Mouse (Mus musculus) WW6 (cell line): ENCODE measurements around the gene Bicdl2.
A peak's percentile ranks its signal among the peaks of the same experiment; 100 is the strongest.

Experiments used
- DNase-seq: peaks from one replicate; pipeline ENCODE4 v3.0.0-alpha.2; 2013; ENCODE audit warnings: low read depth, low spot score

Bicdl2 gene

DNA sequence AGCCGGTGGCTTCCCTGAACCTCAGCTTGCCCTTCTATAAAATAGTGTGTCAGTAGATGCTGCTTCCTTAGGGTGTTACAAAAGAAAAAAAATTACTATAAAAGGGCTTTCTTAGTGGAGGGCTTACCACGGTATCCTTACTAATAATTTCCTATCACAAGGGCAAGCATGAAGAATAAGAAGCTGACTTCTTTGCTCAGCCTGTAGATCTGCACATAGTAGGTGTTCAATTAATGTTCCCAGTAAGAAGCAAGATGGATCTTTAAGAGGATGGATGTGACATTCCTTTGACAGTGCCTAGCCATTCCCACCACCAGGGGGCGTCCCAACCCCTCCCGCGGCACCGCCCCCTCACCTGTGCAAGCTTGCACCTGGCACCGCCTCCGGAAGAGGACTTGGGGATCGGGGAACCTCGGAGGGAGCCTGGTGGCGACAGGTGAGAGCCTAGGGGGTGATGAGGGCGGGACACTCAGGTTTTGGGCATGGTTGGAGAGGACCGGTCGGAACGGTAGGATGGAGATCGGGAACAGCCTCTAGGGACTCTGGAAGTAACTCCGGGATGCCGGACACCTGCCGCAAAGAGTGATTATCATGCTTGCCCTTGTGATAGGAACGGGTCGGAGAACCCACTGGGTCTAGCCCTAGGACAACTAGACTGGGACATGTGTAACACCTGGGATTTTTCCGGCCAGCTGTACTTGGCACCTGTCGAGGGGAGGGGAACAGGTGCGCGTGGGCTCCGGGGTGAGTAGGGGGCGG lies at the start of gene Bicdl2:
Bicdl2 (plus strand) TSS at position 390 of the 759 bp plus-strand sequence.
- no peak for DNase-seq

DNA sequence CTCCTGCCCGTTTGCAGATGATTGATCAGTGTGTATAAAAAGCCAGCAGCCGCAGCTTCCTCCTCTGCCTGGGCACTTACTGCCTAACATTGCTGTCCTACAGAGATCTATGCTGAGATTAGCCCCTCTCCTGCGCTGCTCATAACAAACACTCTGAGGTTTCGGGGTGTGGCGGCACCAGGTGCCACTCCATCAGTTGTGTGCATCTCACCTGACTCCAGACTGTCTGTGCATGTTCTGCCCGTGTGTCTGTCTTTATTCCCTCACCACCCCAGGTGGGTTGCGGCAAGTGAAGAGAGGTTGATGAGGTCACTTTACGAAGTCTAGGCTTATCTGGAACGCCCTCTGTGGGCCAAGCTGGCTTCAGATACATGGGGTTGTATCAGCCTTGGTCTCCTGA lies 43.2 kb upstream of the Bicdl2 start:
- DNase-seq: no peak

DNA sequence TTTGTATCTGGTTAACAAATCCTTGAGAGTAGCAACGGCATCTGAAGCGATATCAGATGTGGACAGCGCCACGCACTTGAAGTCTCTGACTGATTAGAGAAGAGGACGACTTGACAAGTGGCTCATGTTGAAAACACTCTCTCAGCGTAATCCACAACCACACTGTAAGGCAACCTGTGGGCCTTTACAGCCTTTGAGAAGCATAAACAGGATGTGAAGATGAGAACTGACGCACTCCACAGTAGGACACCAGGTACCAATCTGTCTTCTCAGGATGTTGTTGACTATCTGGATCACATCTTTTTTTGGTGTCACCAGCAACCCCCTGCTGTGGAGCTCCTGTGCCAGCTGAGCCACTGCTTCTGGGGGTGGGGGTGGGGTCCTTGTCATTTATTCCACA lies 40.0 kb upstream of the Bicdl2 start:
- no peak for DNase-seq

DNA sequence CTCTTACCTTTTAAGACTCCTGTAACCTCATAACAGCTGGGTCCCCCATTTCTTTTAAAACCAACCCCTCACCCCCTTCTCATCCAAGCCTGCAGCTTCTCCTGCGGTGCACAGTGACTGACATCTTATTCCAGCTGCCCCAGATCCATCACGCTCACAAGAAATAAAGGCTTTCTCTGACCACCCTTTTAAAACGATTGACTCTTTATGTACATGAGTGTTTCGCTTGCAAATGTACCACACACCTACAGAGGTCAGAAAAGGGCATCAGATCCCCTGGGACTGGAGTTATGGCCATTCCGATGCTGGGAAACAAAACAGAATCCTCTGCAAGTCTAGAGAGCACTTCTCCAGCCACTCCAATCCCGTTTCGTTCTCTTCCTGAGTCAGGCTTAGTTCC lies 32.5 kb upstream of the Bicdl2 start:
- no peak for DNase-seq

DNA sequence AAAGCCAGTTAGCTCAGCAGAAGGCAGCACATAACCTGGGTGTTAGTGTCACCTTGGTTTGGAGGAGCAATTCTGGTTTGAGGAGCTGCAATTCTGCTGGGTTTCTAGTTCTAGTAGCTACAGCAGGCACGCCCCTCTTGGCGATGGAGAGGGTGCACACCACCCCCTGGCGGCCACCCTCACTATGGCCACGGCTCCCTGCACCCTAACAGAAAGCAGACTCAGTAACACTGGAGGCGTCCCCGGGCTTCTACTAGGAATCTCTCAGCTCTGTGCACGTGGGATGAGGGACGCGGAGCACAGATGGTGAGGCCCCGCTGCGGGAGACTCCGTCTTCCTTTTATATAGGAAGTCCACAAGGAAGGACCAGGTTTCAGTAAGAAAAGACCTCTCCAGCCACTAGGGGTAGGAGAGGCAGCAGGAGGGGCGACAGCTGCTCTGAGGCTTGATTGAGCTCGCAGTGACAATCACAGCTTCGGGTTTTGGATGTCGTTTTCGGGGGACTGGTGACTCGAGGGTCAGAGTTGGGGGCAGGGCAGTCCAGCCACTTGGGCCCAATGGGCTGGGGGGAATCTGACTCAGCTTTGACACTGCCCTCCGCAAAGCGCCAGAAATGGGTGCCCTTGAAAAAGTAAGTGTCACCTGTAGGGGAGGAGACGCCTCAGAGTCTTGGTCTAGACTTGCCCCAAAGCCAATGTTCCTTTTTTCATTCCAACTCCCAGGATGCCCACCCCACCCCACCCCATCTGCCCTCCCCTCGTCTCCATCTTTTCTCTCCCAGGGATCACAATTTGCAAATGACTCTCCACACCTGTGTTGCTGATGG lies 29.9 kb upstream of the Bicdl2 start:
- peak; percentile 74 for DNase-seq

DNA sequence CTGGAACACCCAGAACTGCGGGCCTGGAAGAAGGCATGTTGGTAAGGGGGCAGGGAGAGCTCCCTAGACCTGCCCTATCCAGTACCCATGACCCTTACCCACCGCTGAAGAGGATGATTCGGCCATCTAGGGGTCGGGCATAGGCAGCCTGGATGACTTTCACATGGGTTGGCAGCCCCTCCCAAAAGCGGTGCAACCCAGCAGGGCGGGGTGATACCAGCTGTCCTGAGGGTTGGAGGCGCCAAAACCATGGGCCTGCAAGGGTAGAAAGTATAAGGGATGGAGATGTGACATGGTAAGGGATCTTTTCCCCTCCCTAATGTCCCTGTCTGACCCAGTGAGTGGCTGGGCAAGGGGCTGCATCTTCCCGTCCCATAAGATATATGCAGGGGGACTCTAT lies 29.1 kb upstream of the Bicdl2 start:
- no peak for DNase-seq

DNA sequence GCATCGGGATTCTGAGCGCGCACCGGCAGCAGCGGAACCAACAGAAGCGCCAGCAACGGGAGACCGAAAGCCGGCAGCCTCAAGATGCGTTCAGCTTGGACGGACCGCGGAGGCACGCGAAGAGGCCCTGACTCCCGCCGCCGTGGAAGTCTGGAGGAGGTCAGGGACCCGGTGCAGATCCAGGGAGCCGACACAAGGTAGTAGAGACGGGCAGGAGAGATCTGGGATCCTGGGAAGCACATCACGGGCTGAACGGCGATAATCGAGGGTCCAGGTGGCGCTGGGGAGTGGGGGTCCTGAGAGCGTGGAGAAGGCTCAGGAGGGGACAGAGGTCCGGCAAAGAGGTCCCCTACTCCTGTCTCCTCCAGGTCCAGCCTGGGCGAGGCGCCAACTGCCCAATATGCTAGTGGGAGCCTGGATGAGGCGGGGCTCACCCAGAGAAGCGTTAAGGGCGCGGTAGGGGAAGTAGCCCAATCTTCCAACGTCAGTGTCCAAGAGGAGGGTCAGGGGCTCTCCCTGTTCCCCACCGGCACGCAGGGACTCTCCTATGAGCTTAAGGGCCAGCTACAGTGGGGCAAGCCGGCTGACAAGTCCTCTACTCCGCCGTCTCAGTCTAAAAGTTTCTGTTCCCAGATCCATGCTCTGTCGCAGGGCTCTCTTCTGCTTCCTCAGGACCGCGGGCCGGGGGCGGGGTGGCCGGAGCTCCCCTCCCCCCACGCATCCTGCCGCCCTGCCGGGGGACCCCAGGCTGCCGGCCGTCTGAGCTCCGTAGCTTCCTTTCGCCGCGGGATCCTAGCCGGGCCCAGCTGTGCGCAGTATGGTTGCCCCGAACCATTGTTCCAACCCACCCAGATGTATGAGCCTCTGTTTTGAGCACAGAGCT lies 15.5 kb upstream of the Bicdl2 start, which contains the start of gene Mmp25:
Mmp25 (minus strand) TSS at position 665 of the 883 bp plus-strand sequence.
- no peak for DNase-seq

DNA sequence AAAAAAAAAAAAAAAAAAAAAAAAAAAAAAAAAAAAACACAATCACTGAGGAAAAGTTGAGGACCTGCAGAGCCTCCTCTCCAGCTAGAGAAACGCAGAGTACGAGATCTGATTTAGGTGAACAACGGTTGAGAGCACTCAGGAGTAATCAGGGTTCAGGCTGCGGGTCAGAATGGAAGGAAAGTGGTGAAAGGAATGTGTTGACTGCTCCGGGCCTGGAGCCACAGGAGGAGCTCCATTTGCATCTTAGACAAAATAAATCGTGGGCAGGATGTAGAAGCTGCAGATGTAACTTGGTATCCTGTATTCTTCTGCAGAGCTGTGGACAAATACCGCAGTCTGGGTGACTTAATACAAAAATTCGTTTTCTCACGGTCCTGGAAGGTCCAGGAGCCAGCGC lies 14.4 kb upstream of the Bicdl2 start:
- no peak for DNase-seq

DNA sequence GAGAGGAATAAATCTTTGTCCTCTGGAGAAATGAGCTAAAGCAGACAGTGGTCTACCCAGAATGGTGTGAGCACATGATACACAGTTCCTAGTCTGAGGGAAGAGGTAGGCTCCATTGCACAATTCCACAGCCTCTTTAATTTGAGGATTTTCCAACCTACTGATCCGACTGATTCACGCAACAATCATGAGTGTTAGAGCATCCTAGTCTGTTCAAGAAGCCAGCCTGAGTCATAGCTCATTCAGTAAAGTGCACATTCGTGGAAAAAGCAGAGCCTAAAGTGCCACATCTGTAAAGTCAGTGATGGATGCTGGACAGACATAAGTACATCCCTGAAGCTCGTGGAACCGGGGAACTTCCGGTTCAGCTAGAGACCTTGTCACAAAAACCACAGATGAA lies 8.9 kb upstream of the Bicdl2 start:
- DNase-seq: no peak

DNA sequence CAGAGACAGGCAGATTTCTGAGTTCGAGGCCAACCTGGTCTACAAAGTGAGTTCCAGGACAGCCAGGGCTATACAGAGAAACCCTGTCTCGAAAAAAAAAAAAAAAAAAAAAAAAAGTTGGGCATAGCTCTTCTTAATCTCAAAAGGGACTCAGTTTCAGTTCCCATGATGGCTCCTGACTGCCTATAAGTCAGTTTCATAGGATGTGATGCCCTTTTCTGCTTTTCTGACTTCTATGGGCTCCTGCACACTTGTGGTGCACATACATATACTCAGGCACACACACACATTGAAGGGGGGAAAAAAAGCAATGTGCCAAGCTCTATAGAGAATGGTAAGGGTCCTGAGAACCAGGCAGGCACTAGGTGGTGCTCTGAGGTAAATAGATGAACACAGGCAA lies 7.0 kb upstream of the Bicdl2 start:
- DNase-seq: no peak

DNA sequence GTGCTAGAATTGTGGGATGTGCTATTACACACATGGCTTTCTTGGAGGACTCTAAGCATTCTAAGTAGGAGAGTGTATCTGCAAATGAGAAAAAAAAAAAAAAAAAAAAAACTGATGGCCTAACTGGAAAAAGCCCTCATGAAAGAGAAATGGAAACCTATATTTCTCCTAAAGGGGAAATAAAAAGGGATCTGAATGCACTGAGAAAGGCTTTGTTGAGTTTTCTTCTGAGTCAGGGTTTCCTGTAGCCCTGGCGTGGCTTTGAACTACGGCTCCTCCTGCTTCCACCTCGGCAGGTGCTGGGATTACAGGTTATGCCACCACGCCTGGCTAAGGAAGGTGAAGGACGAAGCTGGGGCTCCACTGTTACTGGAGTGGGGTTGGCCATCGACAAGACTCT lies 6.3 kb upstream of the Bicdl2 start:
- DNase-seq: no peak

DNA sequence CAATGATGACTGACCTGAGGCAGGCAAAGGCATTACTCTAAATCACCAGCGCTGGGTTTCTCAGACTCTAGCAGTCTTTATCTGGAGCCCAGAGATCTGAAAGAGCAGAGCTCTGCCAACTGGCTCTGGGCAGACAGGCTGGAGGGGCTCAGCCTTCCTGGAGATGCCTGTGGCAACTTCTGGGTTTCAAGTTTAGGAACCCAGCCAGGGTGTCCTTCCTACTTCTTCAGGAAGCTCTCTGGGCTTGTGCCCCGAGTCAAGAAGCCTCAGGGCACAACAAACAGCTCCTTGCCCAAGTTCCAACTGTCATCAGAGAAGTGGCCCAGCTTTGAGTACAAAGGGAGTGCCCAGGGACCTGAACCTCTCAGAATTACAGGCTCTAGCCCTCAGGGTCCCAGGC lies 5.9 kb upstream of the Bicdl2 start:
- DNase-seq: no peak

DNA sequence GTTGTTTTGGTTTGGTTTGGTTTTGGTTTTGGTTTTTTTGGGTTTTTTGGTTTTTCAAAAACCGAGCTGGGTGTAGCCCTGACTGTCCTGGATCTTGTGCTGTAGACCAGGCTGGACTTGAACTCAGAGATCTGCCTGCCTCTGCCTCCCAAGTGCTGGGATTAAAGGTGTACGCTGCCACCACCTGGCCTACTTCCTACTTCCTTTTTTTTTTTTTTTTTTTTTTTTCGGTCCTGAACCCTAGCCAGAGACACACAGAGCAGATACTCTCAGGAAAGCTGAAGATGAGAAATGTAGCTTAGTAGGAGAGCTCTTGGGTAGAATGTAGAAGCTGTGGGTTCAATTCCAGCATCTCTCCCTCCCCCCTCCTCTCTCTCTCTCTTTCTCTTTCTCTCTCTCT lies 1.9 kb upstream of the Bicdl2 start:
- DNase-seq: no peak

DNA sequence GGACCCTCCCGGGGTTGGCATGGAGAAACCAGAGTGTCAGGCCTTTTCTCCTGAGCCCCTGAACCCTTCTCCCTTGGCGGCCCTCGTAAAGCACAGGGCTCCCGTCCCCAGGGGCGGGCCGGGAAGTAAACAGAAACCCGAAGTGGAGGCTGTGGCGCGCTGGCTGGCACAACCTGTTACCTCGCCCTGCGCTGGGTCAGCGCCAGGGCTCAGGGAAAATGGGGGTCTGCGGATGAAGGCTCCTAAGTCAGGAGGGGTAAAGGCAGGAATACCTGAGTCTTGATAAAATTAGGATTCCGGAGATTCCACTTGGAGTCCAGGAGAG lies 532 bp downstream of the Bicdl2 start:
- DNase-seq: no peak

DNA sequence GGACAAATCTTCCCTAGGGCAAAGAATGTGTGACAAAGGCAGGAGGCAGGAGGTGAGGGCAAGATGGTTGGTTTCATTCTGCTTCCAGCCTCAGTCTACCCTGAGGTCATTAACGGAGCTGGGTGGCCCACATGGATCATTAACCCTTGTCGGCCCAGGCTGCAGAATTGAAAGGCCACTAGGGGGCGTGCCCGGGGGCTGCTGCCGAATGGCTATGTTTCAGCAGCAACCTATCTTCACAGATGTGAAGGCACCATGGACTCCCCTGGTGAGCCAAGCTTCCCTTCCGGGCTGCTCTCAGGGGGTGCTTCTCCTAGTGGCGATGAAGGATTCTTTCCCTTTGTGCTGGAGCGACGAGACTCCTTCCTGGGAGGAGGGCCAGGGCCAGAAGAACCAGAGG lies 1.2 kb downstream of the Bicdl2 start:
- no peak for DNase-seq

DNA sequence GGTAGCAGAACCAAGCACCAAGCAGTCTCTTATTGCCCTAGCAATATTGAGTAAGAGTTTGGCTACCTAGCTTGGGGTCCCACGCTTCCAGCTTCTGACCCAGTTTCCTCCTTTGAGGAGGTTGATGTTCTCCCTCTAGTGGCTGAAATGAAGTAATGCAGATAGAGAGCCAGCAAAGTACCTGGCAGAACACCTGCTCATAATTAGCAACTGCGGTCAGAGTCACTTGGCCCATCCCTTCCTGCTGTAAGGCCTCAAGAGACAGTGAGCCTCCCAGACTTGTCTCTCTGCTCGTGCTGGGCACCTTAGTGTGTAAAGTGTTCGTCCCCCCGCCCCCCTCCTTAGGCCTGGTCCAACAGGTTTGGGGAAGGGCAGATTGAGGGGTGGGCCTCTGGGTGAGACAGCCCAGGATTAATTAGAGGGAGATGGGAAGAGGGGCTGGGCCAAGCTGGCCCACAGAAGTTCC lies 4.3 kb downstream of the Bicdl2 start:
- DNase-seq: no peak

DNA sequence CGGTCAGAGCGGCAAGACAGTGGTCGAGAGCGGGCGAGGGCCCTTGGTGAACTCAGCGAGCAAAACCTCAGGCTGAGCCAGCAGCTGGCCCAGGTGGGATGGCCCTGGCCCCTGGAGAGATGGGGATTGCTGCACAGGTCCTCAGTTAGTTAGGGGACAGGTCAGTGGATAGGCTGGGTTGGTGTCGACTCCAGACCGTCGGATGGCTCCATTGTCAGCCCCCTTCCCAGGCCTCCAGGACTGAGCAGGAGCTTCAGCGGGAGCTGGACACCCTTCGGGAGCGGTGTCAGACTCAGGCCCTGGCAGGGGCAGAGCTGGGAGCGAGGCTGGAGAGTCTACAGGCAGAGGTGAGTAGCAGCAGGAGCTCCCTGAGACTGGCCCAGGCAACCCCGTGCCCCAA lies 5.2 kb downstream of the Bicdl2 start:
- no peak for DNase-seq

DNA sequence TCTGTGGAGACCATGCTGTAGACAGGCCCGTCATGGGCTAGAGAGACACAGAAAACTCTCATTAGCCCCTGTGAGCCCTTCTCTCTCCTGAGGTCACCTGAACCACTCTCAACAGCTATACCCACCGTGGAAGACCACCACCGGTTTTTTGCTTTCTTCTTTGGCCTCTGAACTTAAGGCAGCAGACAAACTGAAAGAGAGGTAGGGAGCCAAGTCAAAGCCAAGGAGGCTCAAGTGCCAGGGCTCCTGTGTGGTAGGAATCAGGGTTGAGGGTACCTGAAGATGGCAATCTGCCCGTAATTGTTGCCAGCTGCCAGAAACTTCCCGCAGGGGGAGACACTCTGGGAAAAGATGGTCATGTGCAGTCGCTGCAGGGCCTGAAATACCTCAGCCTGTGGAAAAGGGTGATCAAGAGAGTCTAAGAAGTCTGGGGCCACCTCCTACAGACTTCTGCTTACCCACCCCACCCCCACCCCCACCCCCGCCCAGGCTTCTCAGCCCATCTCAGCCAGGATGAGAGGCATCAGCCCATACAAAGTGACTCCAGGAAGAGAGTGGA lies 10.3 kb downstream of the Bicdl2 start:
- DNase-seq: no peak

DNA sequence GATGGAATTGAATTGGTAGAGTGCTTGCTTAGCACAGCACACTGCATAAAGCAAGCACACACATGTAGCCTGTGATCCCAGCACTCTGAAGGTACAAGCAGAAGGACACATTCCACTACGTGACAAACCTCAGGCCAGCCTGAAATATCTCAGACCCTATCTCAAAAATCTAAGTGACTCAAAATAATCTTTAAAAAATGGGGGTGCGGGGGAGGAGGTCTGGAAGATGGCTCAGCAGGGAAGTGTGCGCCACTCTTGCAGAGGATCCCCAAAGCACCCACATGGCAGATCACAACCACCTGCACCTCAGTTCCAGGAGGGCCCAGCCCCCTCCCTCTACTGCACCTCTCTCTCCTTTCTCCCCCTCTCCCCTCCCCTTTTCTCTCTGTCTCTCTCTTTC lies 11.2 kb downstream of the Bicdl2 start:
- DNase-seq: no peak

DNA sequence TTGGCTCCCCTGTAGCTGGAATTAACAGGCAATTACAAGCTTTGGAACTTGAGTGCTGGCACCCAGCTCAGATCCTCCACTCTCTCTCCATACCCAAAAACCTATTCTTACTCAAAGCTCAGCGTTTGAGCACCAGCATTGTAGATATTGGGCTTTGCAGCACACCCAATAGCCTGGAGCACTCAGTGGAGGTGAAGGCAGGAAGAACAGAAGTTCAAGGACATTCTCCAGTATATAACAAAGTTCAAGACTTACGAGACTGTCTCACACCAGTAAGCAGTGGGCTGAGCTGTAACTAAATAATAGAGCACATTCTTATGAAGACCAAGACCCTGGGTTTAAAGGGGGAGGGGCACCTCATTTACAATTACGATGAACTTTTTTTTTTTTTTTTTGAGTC lies 12.5 kb downstream of the Bicdl2 start:
- DNase-seq: no peak

DNA sequence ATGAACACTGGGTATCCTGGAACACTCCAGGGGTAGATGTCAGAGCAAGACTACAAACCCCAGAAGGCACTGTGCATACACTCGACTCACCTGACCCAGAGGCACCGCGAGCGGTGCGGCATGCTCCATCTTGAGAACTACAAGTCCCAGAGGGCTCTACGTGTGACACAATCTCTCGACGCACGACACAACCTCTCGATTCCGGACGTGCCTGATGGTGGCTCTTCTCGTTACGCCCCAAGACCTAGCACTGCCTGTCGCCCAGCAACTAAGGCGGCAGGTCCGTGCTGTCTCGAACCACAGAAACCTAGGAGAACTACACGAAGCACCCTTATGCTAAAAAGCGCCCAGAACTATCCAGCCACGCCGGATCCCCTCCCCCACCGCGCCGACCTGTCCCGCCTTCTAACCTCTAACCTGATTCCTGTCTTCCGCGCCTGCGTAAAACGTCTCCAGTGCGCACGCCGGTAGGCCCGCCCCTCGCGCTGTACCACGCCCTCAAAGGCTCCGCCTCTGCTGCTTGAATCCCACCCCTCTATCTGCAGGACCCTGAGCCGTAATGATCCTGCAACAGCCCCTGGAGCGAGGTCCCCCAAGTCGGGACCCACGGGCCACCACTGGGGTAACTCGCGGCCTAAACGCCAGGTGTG lies 13.2 kb downstream of the Bicdl2 start, which contains the start of the genes Hcfc1r1 and Thoc6:
Hcfc1r1 (plus strand) TSS at position 173 of the 650 bp plus-strand sequence.
Thoc6 (minus strand) TSS at position 459 of the 650 bp plus-strand sequence.
- peak; percentile 91 for DNase-seq
